Mouse (Mus musculus) MEL (cell line): ENCODE results near the gene Kit.

ENCODE experiments used
- CHD2 ChIP-seq: IDR thresholded peaks from 2 replicates; pipeline ENCODE4 v1.6.1; 2011; ENCODE audit warnings: low read length, improper control_type of control experiment
- CTCF ChIP-seq, 3 experiments: IDR thresholded peaks in 2 of 3; conservative IDR thresholded peaks in 1 of 3; 2 replicates each; pipeline ENCODE4 v1.5.1; 2011 to 2012; ENCODE audit warnings: low read length in 3 of 3, low read depth in 2 of 3, mild to moderate bottlenecking in 2 of 3, improper control_type of control experiment in 1 of 3, inconsistent platforms in 1 of 3, mixed read lengths in 1 of 3, moderate library complexity in 1 of 3; ENCODE audit not compliant: control insufficient read depth in 1 of 3, insufficient read depth in 1 of 3, poor library complexity in 1 of 3, severe bottlenecking in 1 of 3
- E2F4 ChIP-seq: IDR thresholded peaks from 2 replicates; pipeline ENCODE4 v1.6.1; 2011; ENCODE audit warnings: low read depth, low read length, improper control_type of control experiment, borderline replicate concordance
- MEF2A ChIP-seq: IDR thresholded peaks from 2 replicates; pipeline ENCODE4 v1.6.1; 2014; ENCODE audit warnings: low read depth, mild to moderate bottlenecking, inconsistent platforms, low read length, improper control_type of control experiment; ENCODE audit not compliant: poor library complexity, insufficient replicate concordance, severe bottlenecking; ENCODE audit errors: extremely low read depth
- MXI1 ChIP-seq: IDR thresholded peaks from 2 replicates; pipeline ENCODE4 v1.6.1; 2011; ENCODE audit warnings: mild to moderate bottlenecking, low read depth, low read length, improper control_type of control experiment
- MYB ChIP-seq: IDR thresholded peaks from 2 replicates; pipeline ENCODE4 v1.6.1; 2011; ENCODE audit warnings: mild to moderate bottlenecking, low read depth, low read length, improper control_type of control experiment
- POLR2A ChIP-seq, 2 experiments: IDR thresholded peaks; 2 replicates each; pipeline ENCODE4 v1.6.1; 2011 to 2012; ENCODE audit warnings: low read length in 2 of 2, mild to moderate bottlenecking in 2 of 2, control low read depth in 1 of 2, improper control_type of control experiment in 1 of 2, low read depth in 1 of 2, moderate library complexity in 1 of 2; ENCODE audit not compliant: control insufficient read depth in 1 of 2, insufficient read depth in 1 of 2, poor library complexity in 1 of 2
- POLR2AphosphoS2 ChIP-seq: IDR thresholded peaks from 2 replicates; pipeline ENCODE4 v1.6.1; 2011; ENCODE audit warnings: low read length, improper control_type of control experiment
- RCOR1 ChIP-seq: IDR thresholded peaks from 2 replicates; pipeline ENCODE4 v1.6.1; 2012; ENCODE audit warnings: low read depth, mild to moderate bottlenecking, inconsistent platforms, low read length, improper control_type of control experiment
- SMC3 ChIP-seq: IDR thresholded peaks from 2 replicates; pipeline ENCODE4 v1.6.1; 2011; ENCODE audit warnings: low read depth, low read length, improper control_type of control experiment
- USF2 ChIP-seq, 2 experiments: IDR thresholded peaks; 2 replicates each; pipeline ENCODE4 v1.6.1; 2011 to 2012; ENCODE audit warnings: improper control_type of control experiment in 2 of 2, low read length in 2 of 2, borderline replicate concordance in 1 of 2, inconsistent platforms in 1 of 2, low read depth in 1 of 2, mild to moderate bottlenecking in 1 of 2; ENCODE audit not compliant: insufficient read depth in 1 of 2

DNA sequence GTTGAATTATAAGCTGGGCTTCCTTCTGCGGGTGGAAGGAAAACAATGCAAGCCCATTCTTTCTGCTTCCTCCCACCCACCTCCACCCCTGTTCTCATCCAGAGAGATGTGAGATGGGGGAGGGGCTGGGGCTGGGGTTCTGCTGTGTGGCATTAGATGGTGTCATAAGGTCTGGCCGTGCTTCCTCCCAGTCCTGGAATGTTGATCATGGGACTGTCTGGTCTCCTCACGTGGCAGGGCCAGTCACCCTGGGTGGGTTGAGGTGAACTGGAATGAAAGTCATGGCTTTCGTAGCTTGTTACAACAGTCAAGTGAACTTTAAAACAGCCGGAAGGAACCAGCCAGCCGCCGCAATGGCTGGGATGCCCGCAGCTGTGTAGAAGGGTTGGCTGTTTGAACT lies 78.7 kb downstream of the Kit start:
- TF ChIP-seq MXI1 (no peak), USF2 (IDR thresholded peaks at IDR 0.05; ENCODE audit: borderline replicate concordance in 1 of 2, insufficient read depth in 1 of 2, low read depth in 1 of 2, low read length in 2 of 2) (no peak), CTCF (IDR thresholded peaks at IDR 0.05 in 2 of 3, conservative IDR thresholded peaks at IDR 0.05 in 1 of 3; ENCODE audit: control insufficient read depth in 1 of 3, insufficient read depth in 1 of 3, low read depth in 2 of 3, low read length in 3 of 3, poor library complexity in 1 of 3, severe bottlenecking in 1 of 3) (no peak), SMC3 (no peak), E2F4 (no peak), POLR2AphosphoS2 (no peak), MYB (no peak), CHD2 (no peak), RCOR1 (no peak), POLR2A (IDR thresholded peaks at IDR 0.05; ENCODE audit: control insufficient read depth in 1 of 2, insufficient read depth in 1 of 2, low read depth in 1 of 2, low read length in 2 of 2, poor library complexity in 1 of 2) (no peak), MEF2A (no peak)
